Mouse (Mus musculus): ENCODE results near the gene Majin.

- TF ChIP-seq CTCF (IDR thresholded peaks at IDR 0.05; ENCODE audit: control insufficient read depth, insufficient read depth, insufficient replicate concordance, low read depth, low read length) (peak; percentile 54; the same call in 1 of the 2 replicates), POLR2A (IDR thresholded peaks at IDR 0.05; ENCODE audit: control insufficient read depth, low read depth, low read length) (no peak)
Observed at GRCm38 (mm10) chr19:6141394-6141749, 42.8 kb upstream of the Majin start, which contains the start of gene Arl2.

All from testis, adult 2 months (tissue).